ENCODE assay signal across 19 mouse cellular contexts in the genomic region with DNA sequence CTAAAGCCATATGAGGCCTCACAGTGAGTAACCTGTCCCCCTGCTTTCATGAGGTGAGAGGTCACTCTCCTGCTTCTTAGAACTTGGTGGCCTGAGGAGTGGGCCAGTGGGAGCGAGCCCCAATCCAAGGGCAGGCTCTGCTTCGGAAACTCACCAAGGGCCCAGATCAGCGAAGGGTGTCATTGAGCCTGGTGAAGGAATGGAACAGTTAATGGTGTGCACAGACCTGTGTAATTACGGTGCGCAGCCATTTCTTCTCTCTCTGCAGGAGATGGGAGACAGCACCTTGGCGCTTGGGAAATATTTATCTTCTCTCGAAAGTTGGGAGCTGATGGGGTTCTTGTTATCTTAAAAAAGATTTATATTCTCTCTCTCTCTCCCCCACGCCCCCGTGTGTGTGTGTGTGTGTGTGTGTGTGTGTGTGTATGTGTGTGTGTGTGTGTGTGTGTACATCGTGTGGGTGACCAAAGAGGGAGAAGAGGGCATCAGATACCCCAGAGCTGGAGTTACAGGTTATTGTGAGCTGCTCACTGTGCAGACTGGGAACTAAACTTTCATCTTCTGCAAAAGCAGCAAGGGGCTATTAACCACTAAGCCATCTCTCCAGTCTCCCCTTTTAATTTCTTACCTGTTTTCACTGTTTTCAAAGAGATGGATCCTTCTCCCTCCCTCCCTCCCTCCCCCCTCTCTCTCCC. TPM values are rescaled to one million over a fixed set of nuclear protein-coding genes. Genes with fewer than 3 reads are reported as not detected.
A peak's percentile ranks its signal among the peaks of the same experiment; 100 is the strongest.
DNase-seq lines count a peak whose midpoint lies in the region; ATAC-seq and TF ChIP-seq lines count a peak whose summit lies in the region.
"Had no signal": no experiment of that assay in that cellular context is flagged by ENCODE, and none has a peak within 500 bp of the region (broad histone marks: within the 10 kb centered on the region; RNA-seq: fewer than 3 reads in every experiment).

No protein-coding gene starts in this region.

- ATAC-seq in hindbrain, embryonic 12.5 days (ENCODE audit: low FRiP score): no peak
- ATAC-seq in kidney, embryonic 16.5 days (ENCODE audit: low FRiP score, low TSS enrichment): peak; percentile 85
- no peak for ATAC-seq in midbrain, embryonic 11.5 days (ENCODE audit: low FRiP score)
- ATAC-seq in midbrain, embryonic 14.5 days (ENCODE audit: low FRiP score, low TSS enrichment): no peak

- peaks cover 55% of the 10 kb centered on the region for H3K4me1 ChIP-seq in hindbrain, embryonic 10.5 days (replicated peaks)
- peaks cover 36% of the 10 kb centered on the region for H3K4me1 ChIP-seq in hindbrain, embryonic 12.5 days
- H3K4me1 ChIP-seq in kidney, embryonic 16.5 days (ENCODE audit: insufficient read depth, low read length): no peaks in the 10 kb centered on the region; the same call in 1 of the 2 replicates
- H3K4me1 ChIP-seq in midbrain, embryonic 11.5 days (ENCODE audit: control insufficient read depth, insufficient read depth, low read length): peaks cover 11% of the 10 kb centered on the region; the same call in 1 of the 2 replicates
- H3K4me1 ChIP-seq in midbrain, embryonic 14.5 days (ENCODE audit: control insufficient read depth, insufficient read depth, low read length): peaks cover 18% of the 10 kb centered on the region
- peaks cover 18% of the 10 kb centered on the region for H3K4me1 ChIP-seq in olfactory bulb, adult 2 months (ENCODE audit: control insufficient read depth, insufficient read depth, low read length)
- H3K4me1 ChIP-seq: embryonic facial prominence, embryonic 12.5 days; heart, embryonic 12.5 days had no signal

- no peak overlapping the region for H3K4me2 ChIP-seq in hindbrain, embryonic 12.5 days (replicated peaks)
- H3K4me2 ChIP-seq in kidney, embryonic 16.5 days (replicated peaks; ENCODE audit: low read depth, low read length): no peak overlapping the region
- no peak overlapping the region for H3K4me2 ChIP-seq in midbrain, embryonic 11.5 days
- no peak overlapping the region for H3K4me2 ChIP-seq in midbrain, embryonic 14.5 days (ENCODE audit: low read length)
- H3K4me2 ChIP-seq: embryonic facial prominence, embryonic 12.5 days; heart, embryonic 12.5 days; hindbrain, embryonic 13.5 days had no signal

- no peaks in the 10 kb centered on the region for H3K36me3 ChIP-seq in hindbrain, embryonic 10.5 days
- H3K36me3 ChIP-seq in hindbrain, embryonic 12.5 days: no peaks in the 10 kb centered on the region
- no peaks in the 10 kb centered on the region for H3K36me3 ChIP-seq in kidney, embryonic 16.5 days (ENCODE audit: insufficient read depth, low read length)
- H3K36me3 ChIP-seq in midbrain, embryonic 11.5 days (ENCODE audit: control insufficient read depth, insufficient read depth, low read length): no peaks in the 10 kb centered on the region
- no peaks in the 10 kb centered on the region for H3K36me3 ChIP-seq in midbrain, embryonic 14.5 days (ENCODE audit: control insufficient read depth, insufficient read depth, low read length)
- H3K36me3 ChIP-seq: embryonic facial prominence, embryonic 12.5 days; heart, embryonic 12.5 days; hindbrain, embryonic 13.5 days had no signal

- DNase-seq in hindbrain, embryonic 10.5 days (ENCODE audit: low spot score): no peak
- DNase-seq in kidney, adult 9 months: no peak
- peak; percentile 39 for DNase-seq in midbrain, embryonic 11.5 days (ENCODE audit: low spot score, missing footprints)
- no peak for DNase-seq in midbrain, embryonic 14.5 days
- DNase-seq in embryo, embryonic 11 days: no peak
- DNase-seq: adrenal gland, adult 2 months; adrenal gland, postnatal 25 days; cerebellum, adult 2 months; cerebellum, postnatal 14 days; gastrocnemius, adult 2 months; gastrocnemius, postnatal 25 days had no signal

- TF ChIP-seq CTCF in olfactory bulb, adult 2 months (IDR thresholded peaks at IDR 0.05; ENCODE audit: insufficient read depth, low read depth, low read length): no peak

- no peak overlapping the region for H3K4me3 ChIP-seq in hindbrain, embryonic 10.5 days
- no peak overlapping the region for H3K4me3 ChIP-seq in hindbrain, embryonic 12.5 days
- H3K4me3 ChIP-seq in kidney, embryonic 16.5 days (ENCODE audit: low read length): no peak overlapping the region
- H3K4me3 ChIP-seq in midbrain, embryonic 11.5 days (ENCODE audit: low read depth, low read length): no peak overlapping the region
- H3K4me3 ChIP-seq in midbrain, embryonic 14.5 days (replicated peaks; ENCODE audit: low read depth, low read length): no peak overlapping the region
- H3K4me3 ChIP-seq in olfactory bulb, adult 2 months (ENCODE audit: insufficient read depth, low read depth, low read length): no peak overlapping the region
- H3K4me3 ChIP-seq: embryonic facial prominence, embryonic 12.5 days; gastrocnemius, adult 2 months; heart, embryonic 12.5 days; hindbrain, embryonic 13.5 days had no signal

- peaks cover 53% of the 10 kb centered on the region for H3K27me3 ChIP-seq in hindbrain, embryonic 10.5 days (ENCODE audit: insufficient read depth, poor library complexity, severe bottlenecking)
- peaks cover 6% of the 10 kb centered on the region for H3K27me3 ChIP-seq in hindbrain, embryonic 12.5 days
- peaks cover 9% of the 10 kb centered on the region; the same call in 1 of the 2 replicates for H3K27me3 ChIP-seq in kidney, embryonic 16.5 days (ENCODE audit: insufficient read depth, low read length)
- no peaks in the 10 kb centered on the region for H3K27me3 ChIP-seq in midbrain, embryonic 11.5 days (ENCODE audit: control insufficient read depth, insufficient read depth, low read length)
- no peaks in the 10 kb centered on the region for H3K27me3 ChIP-seq in midbrain, embryonic 14.5 days (ENCODE audit: control insufficient read depth, insufficient read depth, low read length)

- H3K9me3 ChIP-seq in hindbrain, embryonic 10.5 days: no peaks in the 10 kb centered on the region
- no peaks in the 10 kb centered on the region for H3K9me3 ChIP-seq in hindbrain, embryonic 12.5 days (replicated peaks)
- no peaks in the 10 kb centered on the region for H3K9me3 ChIP-seq in kidney, embryonic 16.5 days (ENCODE audit: low read length)
- H3K9me3 ChIP-seq in midbrain, embryonic 11.5 days (ENCODE audit: control insufficient read depth, low read length): no peaks in the 10 kb centered on the region
- H3K9me3 ChIP-seq in midbrain, embryonic 14.5 days (ENCODE audit: control insufficient read depth, low read length): no peaks in the 10 kb centered on the region
- H3K9me3 ChIP-seq: embryonic facial prominence, embryonic 12.5 days; heart, embryonic 12.5 days; hindbrain, embryonic 13.5 days had no signal

- 49% methylated on average over 10 of the region's 10 CpGs for WGBS in hindbrain, embryonic 10.5 days
- WGBS in hindbrain, embryonic 12.5 days: 47% methylated on average over 8 of the region's 10 CpGs
- WGBS in kidney, embryonic 16.5 days: 18% methylated on average over 10 of the region's 10 CpGs
- 46% methylated on average over 10 of the region's 10 CpGs for WGBS in midbrain, embryonic 11.5 days
- WGBS in midbrain, embryonic 14.5 days: 30% methylated on average over 10 of the region's 10 CpGs
- WGBS in olfactory bulb, adult 2 months: 29% methylated on average over 10 of the region's 10 CpGs

- no peak overlapping the region for H3K9ac ChIP-seq in hindbrain, embryonic 12.5 days
- no peak overlapping the region for H3K9ac ChIP-seq in kidney, embryonic 16.5 days (replicated peaks; ENCODE audit: low read length)
- H3K9ac ChIP-seq in midbrain, embryonic 11.5 days (ENCODE audit: low read length): no peak overlapping the region
- no peak overlapping the region for H3K9ac ChIP-seq in midbrain, embryonic 14.5 days (replicated peaks; ENCODE audit: low read length)
- H3K9ac ChIP-seq: embryonic facial prominence, embryonic 12.5 days; heart, embryonic 12.5 days; hindbrain, embryonic 13.5 days had no signal

- TF ChIP-seq POLR2A in olfactory bulb, adult 2 months (IDR thresholded peaks at IDR 0.05; ENCODE audit: insufficient read depth, low read depth, low read length): no peak

- peak overlapping the region; percentile 56 for H3K27ac ChIP-seq in hindbrain, embryonic 10.5 days
- H3K27ac ChIP-seq in hindbrain, embryonic 12.5 days: no peak overlapping the region; the same call in 1 of the 2 replicates
- peak overlapping the region; percentile 47; the same call in 1 of the 2 replicates for H3K27ac ChIP-seq in kidney, embryonic 16.5 days (ENCODE audit: low read length)
- H3K27ac ChIP-seq in midbrain, embryonic 11.5 days (ENCODE audit: low read depth, low read length): no peak overlapping the region
- H3K27ac ChIP-seq in midbrain, embryonic 14.5 days (replicated peaks; ENCODE audit: low read depth, low read length): no peak overlapping the region
- peak overlapping the region; percentile 42 for H3K27ac ChIP-seq in olfactory bulb, adult 2 months (ENCODE audit: insufficient read depth, low read depth, low read length)
- H3K27ac ChIP-seq: embryonic facial prominence, embryonic 12.5 days; gastrocnemius, adult 2 months; hindbrain, embryonic 13.5 days had no signal

RNA-seq across cellular contexts. Expression of a gene that starts 27.3 kb away (rescaled TPM):
- 0.89 and 0.95 TPM in 2 replicates for polyA plus RNA-seq in hindbrain, embryonic 10.5 days (2016; fragmentation: Nextera tagmentation; extraction: Ambion mirVana)
- 0.46 and 0.64 TPM in 2 replicates for polyA plus RNA-seq in hindbrain, embryonic 12.5 days (2016; fragmentation: Nextera tagmentation; extraction: Ambion mirVana)
- 0.47 and 0.59 TPM in 2 replicates for polyA plus RNA-seq in kidney, embryonic 16.5 days (2015; fragmentation: Nextera tagmentation; extraction: Ambion mirVana)
- 0.81 and 0.96 TPM in 2 replicates for polyA plus RNA-seq in midbrain, embryonic 11.5 days (2014; fragmentation: Nextera tagmentation; extraction: Ambion mirVana)
- 0.83 and 0.94 TPM in 2 replicates for polyA plus RNA-seq in midbrain, embryonic 14.5 days (2014; fragmentation: Nextera tagmentation; extraction: Ambion mirVana)
- not detected in 2 replicates for polyA plus RNA-seq in olfactory bulb, adult 2 months (2012; ENCODE audit: insufficient read depth, insufficient read length, low replicate concordance, missing spikeins)
- polyA plus RNA-seq: forebrain, embryonic 16.5 days; heart, embryonic 16.5 days had no signal

RNA-seq across cellular contexts. Expression of a gene that starts 39.7 kb away (rescaled TPM):
- 2.3 and 4.6 TPM in 2 replicates for polyA plus RNA-seq in hindbrain, embryonic 10.5 days (2016; fragmentation: Nextera tagmentation; extraction: Ambion mirVana)
- 3.8 and 4.5 TPM in 2 replicates for polyA plus RNA-seq in hindbrain, embryonic 12.5 days (2016; fragmentation: Nextera tagmentation; extraction: Ambion mirVana)
- polyA plus RNA-seq in kidney, embryonic 16.5 days (2015; fragmentation: Nextera tagmentation; extraction: Ambion mirVana): 2.1 and 2.3 TPM in 2 replicates
- 1.5 TPM in 2 replicates for polyA plus RNA-seq in midbrain, embryonic 11.5 days (2014; fragmentation: Nextera tagmentation; extraction: Ambion mirVana)
- 3.0 and 3.9 TPM in 2 replicates for polyA plus RNA-seq in midbrain, embryonic 14.5 days (2014; fragmentation: Nextera tagmentation; extraction: Ambion mirVana)
- not detected in 2 replicates for polyA plus RNA-seq in olfactory bulb, adult 2 months (2012; ENCODE audit: insufficient read depth, insufficient read length, low replicate concordance, missing spikeins)

Comparison
In these comparisons a context has a peak if more than half of its experiments do, and no peak if none do; other contexts are left out.
1. H3K27ac ChIP-seq: peak in hindbrain, embryonic 10.5 days (single experiment), kidney, embryonic 16.5 days (single experiment) and olfactory bulb, adult 2 months (single experiment); none in hindbrain, embryonic 12.5 days (single experiment), midbrain, embryonic 11.5 days (single experiment) and midbrain, embryonic 14.5 days (single experiment).